8 mouse cellular contexts compared by ENCODE assay signal in genomic region chr17:83706116-83706593, GRCm38 (mm10). TPM values are rescaled to one million over a fixed set of nuclear protein-coding genes. Genes with fewer than 3 reads are reported as not detected.
DNase-seq lines count a peak whose midpoint lies in the region; ATAC-seq and TF ChIP-seq lines count a peak whose summit lies in the region.

Gene Mta3 (plus strand): TSS chr17:83706163.

- H3K4me2 ChIP-seq in forebrain, postnatal 0 days (ENCODE audit: low read depth): peak within 1 kb of the TSS; percentile 93
- H3K4me2 ChIP-seq in liver, postnatal 0 days (ENCODE audit: low read depth, low read length): peak within 1 kb of the TSS; percentile 99
- H3K4me2 ChIP-seq in neural tube, embryonic 14.5 days (ENCODE audit: low read depth, low read length): peak within 1 kb of the TSS; percentile 60

- DNase-seq in MEL (ENCODE audit: low read depth, low spot score): no peak
- DNase-seq in cerebellum, adult 11-12 months: peak; percentile 75
- DNase-seq in forebrain, postnatal 0 days: peak; percentile 47
- peak; percentile 46 for DNase-seq in heart, postnatal 25 days (ENCODE audit: low spot score)
- peak; percentile 80 to 85 for DNase-seq in kidney, postnatal 4 days
- DNase-seq in liver, postnatal 0 days: peak; percentile 83
- peak; percentile 73 for DNase-seq in thymus, adult 2 months

- no peaks in the 10 kb centered on the region for H3K27me3 ChIP-seq in MEL (ENCODE audit: control insufficient read depth in 1 of 2, insufficient read depth in 2 of 2, low read length in 2 of 2)
- H3K27me3 ChIP-seq in forebrain, postnatal 0 days (ENCODE audit: insufficient read depth, low read length): no peaks in the 10 kb centered on the region
- H3K27me3 ChIP-seq in liver, postnatal 0 days (ENCODE audit: insufficient read depth, low read length): no peaks in the 10 kb centered on the region
- H3K27me3 ChIP-seq in neural tube, embryonic 14.5 days (ENCODE audit: control insufficient read depth, insufficient read depth, low read length): no peaks in the 10 kb centered on the region
- H3K27me3 ChIP-seq in thymus, adult 2 months (ENCODE audit: control insufficient read depth, insufficient read depth, low read length): no peaks in the 10 kb centered on the region

- peak within 1 kb of the TSS; percentile 76 for H3K27ac ChIP-seq in MEL (ENCODE audit: control insufficient read depth, low read depth, low read length)
- peak within 1 kb of the TSS; percentile 77 for H3K27ac ChIP-seq in forebrain, postnatal 0 days (ENCODE audit: low read depth, low read length)
- peak within 1 kb of the TSS; percentile 96 for H3K27ac ChIP-seq in liver, postnatal 0 days (ENCODE audit: low read depth)
- peak within 1 kb of the TSS; percentile 88 for H3K27ac ChIP-seq in neural tube, embryonic 14.5 days (ENCODE audit: low read depth, low read length)
- H3K27ac ChIP-seq in thymus, adult 2 months (ENCODE audit: control insufficient read depth, insufficient read depth, low read length): peak within 1 kb of the TSS; percentile 83

- TF ChIP-seq RAD21 in MEL (IDR thresholded peaks at IDR 0.05; ENCODE audit: low read depth, low read length): no peak

- H3K4me3 ChIP-seq in MEL (ENCODE audit: control insufficient read depth in 1 of 2, insufficient read depth in 1 of 2, low read depth in 2 of 2, low read length in 2 of 2): peak within 1 kb of the TSS; percentile 83 to 98
- peak within 1 kb of the TSS; percentile 61 for H3K4me3 ChIP-seq in forebrain, postnatal 0 days (ENCODE audit: low read depth, low read length)
- H3K4me3 ChIP-seq in liver, postnatal 0 days (ENCODE audit: low read depth, low read length): peak within 1 kb of the TSS; percentile 93
- peak within 1 kb of the TSS; percentile 80 for H3K4me3 ChIP-seq in neural tube, embryonic 14.5 days (ENCODE audit: low read depth, low read length)
- H3K4me3 ChIP-seq in thymus, adult 2 months (ENCODE audit: control insufficient read depth, insufficient read depth, low read length): peak within 1 kb of the TSS; percentile 99

- ATAC-seq in forebrain, postnatal 0 days: peak; percentile 61
- ATAC-seq in liver, postnatal 0 days: peak; percentile 68
- ATAC-seq in neural tube, embryonic 14.5 days (ENCODE audit: low read depth): peak; percentile 71

- 6% methylated on average over 25 of the region's 56 CpGs for WGBS in forebrain, postnatal 0 days
- 5% methylated on average over 22 of the region's 56 CpGs for WGBS in liver, postnatal 0 days (ENCODE audit: insufficient replicate concordance)
- WGBS in neural tube, embryonic 14.5 days: under 1% methylated on average over 25 of the region's 56 CpGs
- WGBS in thymus, adult 2 months: under 1% methylated on average over 40 of the region's 56 CpGs

- intact Hi-C loops in heart, postnatal 25 days (cut with DNase I): loop anchor here (10.0 kb wide), 1 partner anchor 149 kb away; no protein-coding TSS in a partner anchor

- no peaks in the 10 kb centered on the region for H3K9me3 ChIP-seq in MEL (replicated peaks; ENCODE audit: insufficient read depth, low read length)
- H3K9me3 ChIP-seq in forebrain, postnatal 0 days (ENCODE audit: low read length): no peaks in the 10 kb centered on the region
- H3K9me3 ChIP-seq in liver, postnatal 0 days (ENCODE audit: low read length): no peaks in the 10 kb centered on the region
- H3K9me3 ChIP-seq in neural tube, embryonic 14.5 days (ENCODE audit: control insufficient read depth, low read length): no peaks in the 10 kb centered on the region

- peak within 1 kb of the TSS; percentile 94 for H3K9ac ChIP-seq in MEL (ENCODE audit: control insufficient read depth, low read depth, low read length, poor library complexity, severe bottlenecking)
- peak within 1 kb of the TSS; percentile 80 for H3K9ac ChIP-seq in forebrain, postnatal 0 days
- peak within 1 kb of the TSS; percentile 91 for H3K9ac ChIP-seq in liver, postnatal 0 days (replicated peaks)
- H3K9ac ChIP-seq in neural tube, embryonic 14.5 days (replicated peaks; ENCODE audit: low read depth, low read length): peak within 1 kb of the TSS; percentile 96

- TF ChIP-seq EP300 in MEL (IDR thresholded peaks at IDR 0.05; ENCODE audit: low read depth in 1 of 2, low read length in 2 of 2): no peak
- no peak for TF ChIP-seq EP300 in liver, postnatal 0 days (IDR thresholded peaks at IDR 0.05; ENCODE audit: low read depth)

- peaks cover 20% of the 10 kb centered on the region for H3K79me2 ChIP-seq in MEL (ENCODE audit: control insufficient read depth, insufficient read depth, low read length, poor library complexity)

- TF ChIP-seq POLR2A in MEL (IDR thresholded peaks at IDR 0.05; ENCODE audit: control insufficient read depth in 1 of 2, insufficient read depth in 1 of 2, low read depth in 1 of 2, low read length in 2 of 2, poor library complexity in 1 of 2): no peak
- TF ChIP-seq POLR2A in thymus, adult 2 months (IDR thresholded peaks at IDR 0.05; ENCODE audit: control insufficient read depth, extremely low read depth, insufficient read depth, low read length, poor library complexity): no peak

- peaks cover 0 to 21% of the 10 kb centered on the region in 2 experiments; a peak in 2 of 4 replicates for H3K36me3 ChIP-seq in MEL (ENCODE audit: control insufficient read depth in 1 of 2, insufficient read depth in 2 of 2, low read length in 2 of 2)
- 0 out of 2 replicates have a peak, but pooled peaks cover 3% of the 10 kb centered on the region for H3K36me3 ChIP-seq in forebrain, postnatal 0 days (ENCODE audit: insufficient read depth)
- H3K36me3 ChIP-seq in liver, postnatal 0 days (replicated peaks; ENCODE audit: insufficient read depth, low read length): peaks cover 9% of the 10 kb centered on the region; the same call in 1 of the 2 replicates
- H3K36me3 ChIP-seq in neural tube, embryonic 14.5 days (ENCODE audit: control insufficient read depth, insufficient read depth, low read length): no peaks in the 10 kb centered on the region
- H3K36me3 ChIP-seq in thymus, adult 2 months (ENCODE audit: control insufficient read depth, insufficient read depth, low read length): no peaks in the 10 kb centered on the region

- no peak for TF ChIP-seq CTCF in MEL (IDR thresholded peaks at IDR 0.05 in 2 of 3, conservative IDR thresholded peaks at IDR 0.05 in 1 of 3; ENCODE audit: control insufficient read depth in 1 of 3, insufficient read depth in 1 of 3, low read depth in 2 of 3, low read length in 3 of 3, poor library complexity in 1 of 3, severe bottlenecking in 1 of 3)
- TF ChIP-seq CTCF in forebrain, postnatal 0 days (IDR thresholded peaks at IDR 0.05; ENCODE audit: low read depth): no peak
- TF ChIP-seq CTCF in liver, postnatal 0 days (IDR thresholded peaks at IDR 0.05; ENCODE audit: low read depth): no peak
- TF ChIP-seq CTCF in thymus, adult 2 months (IDR thresholded peaks at IDR 0.05; ENCODE audit: borderline replicate concordance, control insufficient read depth, extremely low read depth, insufficient read depth, low read length, poor library complexity): no peak

- peaks cover 8 to 28% of the 10 kb centered on the region in 2 experiments for H3K4me1 ChIP-seq in MEL (ENCODE audit: control insufficient read depth in 1 of 2, insufficient read depth in 2 of 2, low read length in 2 of 2)
- H3K4me1 ChIP-seq in forebrain, postnatal 0 days (ENCODE audit: insufficient read depth): no peaks in the 10 kb centered on the region
- H3K4me1 ChIP-seq in liver, postnatal 0 days (ENCODE audit: insufficient read depth): peaks cover 24% of the 10 kb centered on the region
- H3K4me1 ChIP-seq in neural tube, embryonic 14.5 days (ENCODE audit: control insufficient read depth, insufficient read depth, low read length): peaks cover 4% of the 10 kb centered on the region
- H3K4me1 ChIP-seq in thymus, adult 2 months (replicated peaks; ENCODE audit: control insufficient read depth, insufficient read depth, low read length): peaks cover 26% of the 10 kb centered on the region

TF ChIP-seq in MEL, 35 proteins besides CTCF, POLR2A, EP300 and RAD21:
- peak; percentile 36 for TF ChIP-seq CHD2 (IDR thresholded peaks at IDR 0.05; ENCODE audit: low read length)
- TF ChIP-seq ZNF384 (IDR thresholded peaks at IDR 0.05; ENCODE audit: low read depth, low read length): no peak
- TF ChIP-seq MXI1 (IDR thresholded peaks at IDR 0.05; ENCODE audit: low read depth, low read length): no peak

RNA-seq across cellular contexts. Expression of gene Mta3, which starts in this region (rescaled TPM):
- 25.1 and 28.8 TPM in 2 replicates for total RNA-seq in MEL (2012; rRNA removed)
- 10 to 100 TPM in 1 of 2 experiments, not detected in 1; 58.2 TPM for polyA plus RNA-seq in MEL (2012; ENCODE audit: insufficient read depth in 1 of 2, insufficient read length in 2 of 2, low read depth in 1 of 2, low replicate concordance in 2 of 2, missing spikeins in 1 of 2)
- 38.9 and 47.5 TPM in 2 replicates for total RNA-seq in forebrain, postnatal 0 days (2014; rRNA removed)
- 28.0 and 35.7 TPM in 2 replicates for polyA plus RNA-seq in forebrain, postnatal 0 days (2015; fragmentation: Nextera tagmentation; extraction: Ambion mirVana)
- total RNA-seq in heart, postnatal 25 days (2021): 10 to 100 TPM; 20.7 to 20.9 TPM
- polyA plus RNA-seq in liver, postnatal 0 days (2015; fragmentation: Nextera tagmentation; extraction: Ambion mirVana): 26.1 and 28.1 TPM in 2 replicates
- polyA plus RNA-seq in neural tube, embryonic 14.5 days (2014; fragmentation: Nextera tagmentation; extraction: Ambion mirVana): 35.0 and 36.8 TPM in 2 replicates
- 44.5 and 59.9 TPM in 2 replicates for polyA plus RNA-seq in thymus, adult 2 months (2012; rRNA removed)
